In genomic region chr4:116876995-116877728, GRCm38 (mm10) we compare ENCODE assay signal across 8 mouse cellular contexts. TPM values are rescaled to one million over a fixed set of nuclear protein-coding genes. Genes with fewer than 3 reads are reported as not detected.
DNase-seq lines count a peak whose midpoint lies in the region; ATAC-seq lines count a peak whose summit lies in the region.

Zswim5 (plus strand) TSS chr4:116877376.

- ATAC-seq in hindbrain, embryonic 14.5 days (ENCODE audit: low FRiP score): peak; percentile 95

- DNase-seq in ZHBTc4 (ENCODE audit: low read depth, low spot score): peak; percentile 86
- DNase-seq in cerebellum, postnatal 14 days: peak; percentile 85 to 89
- DNase-seq in frontal cortex, postnatal 36 days (ENCODE audit: low spot score in 2 of 2): peak; percentile 70 to 77
- peak; percentile 88 for DNase-seq in hindbrain, embryonic 14.5 days (ENCODE audit: low spot score)
- peak; percentile 77 to 79 for DNase-seq in layer of hippocampus, postnatal 36 days
- peak; percentile 58 for DNase-seq in lung, postnatal 10 days
- peak; percentile 86 for DNase-seq in retina, embryonic 14.5 days (ENCODE audit: low spot score)
- DNase-seq in urinary bladder, postnatal 14 days (ENCODE audit: low spot score): peak; percentile 59

- peaks cover 8% of the 10 kb centered on the region; the same call in 1 of the 2 replicates for H3K4me1 ChIP-seq in hindbrain, embryonic 14.5 days (replicated peaks; ENCODE audit: control insufficient read depth, insufficient read depth, low read length)

- WGBS in hindbrain, embryonic 14.5 days: under 1% methylated on average over 83 of the region's 104 CpGs

- H3K36me3 ChIP-seq in hindbrain, embryonic 14.5 days (replicated peaks; ENCODE audit: control insufficient read depth, insufficient read depth): no peaks in the 10 kb centered on the region

- H3K9ac ChIP-seq in hindbrain, embryonic 14.5 days: peak within 1 kb of the TSS; percentile 97

- no peaks in the 10 kb centered on the region for H3K27me3 ChIP-seq in hindbrain, embryonic 14.5 days (ENCODE audit: control insufficient read depth, insufficient read depth, low read length)

- no peaks in the 10 kb centered on the region for H3K9me3 ChIP-seq in hindbrain, embryonic 14.5 days (ENCODE audit: control insufficient read depth, low read length)

- peak within 1 kb of the TSS; percentile 73 for H3K4me2 ChIP-seq in hindbrain, embryonic 14.5 days (replicated peaks)

- H3K27ac ChIP-seq in hindbrain, embryonic 14.5 days: peak within 1 kb of the TSS; percentile 98

- peak within 1 kb of the TSS; percentile 82 for H3K4me3 ChIP-seq in hindbrain, embryonic 14.5 days (replicated peaks; ENCODE audit: low read length)

RNA-seq across cellular contexts. Expression of gene Zswim5, which starts in this region (rescaled TPM):
- polyA plus RNA-seq in hindbrain, embryonic 14.5 days (2014; fragmentation: Nextera tagmentation; extraction: Ambion mirVana): 5.9 and 6.0 TPM in 2 replicates
- total RNA-seq in layer of hippocampus, postnatal 36 days (2021): 10 to 100 TPM; 17.6 to 18.5 TPM

Comparison
In these comparisons a context has a peak if more than half of its experiments do, and no peak if none do; other contexts are left out.
1. Peak in every context shown above with its lines: DNase-seq, ATAC-seq, H3K4me3 ChIP-seq and H3K27ac ChIP-seq.